Mouse (Mus musculus): ENCODE data around the gene Rel.

Gene Rel

DNA sequence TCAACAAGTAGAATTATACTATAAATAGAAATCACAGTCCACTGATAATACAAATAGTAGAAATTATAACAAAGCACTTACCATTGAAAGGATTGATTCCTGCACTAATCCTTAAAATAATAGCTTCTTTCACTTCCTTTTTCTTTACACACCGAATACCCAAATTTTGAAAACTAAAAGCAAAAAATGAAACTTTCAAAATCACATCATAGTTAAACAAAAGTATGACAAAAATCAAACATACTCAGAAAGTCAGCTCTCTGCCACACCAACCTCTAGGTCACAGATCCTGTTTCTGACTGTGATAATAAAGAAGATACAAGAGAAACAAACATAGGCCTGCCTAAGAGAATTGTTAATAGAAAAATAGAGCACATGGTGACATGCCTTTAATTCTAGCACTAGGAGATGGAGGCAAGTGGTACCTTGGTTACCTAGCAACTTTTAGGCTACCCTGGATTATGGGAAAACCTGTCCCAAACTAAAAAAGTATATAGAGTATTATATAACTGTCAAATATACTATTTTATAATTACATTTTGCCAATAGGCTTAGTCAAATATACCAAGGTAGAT is 17.5 kb downstream of the Rel start:
- intact Hi-C loops (cut with DNase I) = no loop called here

DNA sequence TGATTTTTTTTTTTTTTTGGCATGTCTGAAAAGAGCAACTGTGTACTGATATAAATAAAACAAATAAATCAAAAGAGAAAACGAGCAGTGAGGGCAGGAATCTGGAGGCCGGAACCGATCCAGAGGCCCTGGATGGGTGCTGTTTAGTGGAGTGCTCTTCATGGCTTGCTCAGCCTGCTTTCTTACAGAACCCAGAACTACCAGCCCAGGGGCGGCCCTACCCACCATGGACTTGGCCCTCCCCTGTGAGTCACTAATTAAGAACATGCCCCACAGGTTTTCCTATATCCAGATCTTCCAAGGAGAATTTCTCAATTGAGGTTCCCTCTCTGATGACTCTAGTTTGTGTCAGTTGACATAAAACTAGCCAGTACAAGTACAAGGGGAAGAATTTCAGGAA is 24.7 kb downstream of the Rel start:
- intact Hi-C loops (cut with DNase I) = no loop called here

- intact Hi-C loops (cut with DNase I) = no loop called here
Measured at GRCm38 (mm10) chr11:23744352-23744751, 26.4 kb downstream of the Rel start.

- intact Hi-C loops (cut with DNase I) = no loop called here
Measured at GRCm38 (mm10) chr11:23741386-23741785, 29.4 kb downstream of the Rel start.

- intact Hi-C loops (cut with DNase I) = no loop called here
Measured at GRCm38 (mm10) chr11:23740895-23741294, 29.9 kb downstream of the Rel start.

- intact Hi-C loops (cut with DNase I) = no loop called here
Measured at GRCm38 (mm10) chr11:23735820-23736470, 34.8 kb downstream of the Rel start.

GRCm38 (mm10) chr11:23734749-23735286 is 36.0 kb downstream of the Rel start:
- intact Hi-C loops (cut with DNase I) = no loop called here

DNA sequence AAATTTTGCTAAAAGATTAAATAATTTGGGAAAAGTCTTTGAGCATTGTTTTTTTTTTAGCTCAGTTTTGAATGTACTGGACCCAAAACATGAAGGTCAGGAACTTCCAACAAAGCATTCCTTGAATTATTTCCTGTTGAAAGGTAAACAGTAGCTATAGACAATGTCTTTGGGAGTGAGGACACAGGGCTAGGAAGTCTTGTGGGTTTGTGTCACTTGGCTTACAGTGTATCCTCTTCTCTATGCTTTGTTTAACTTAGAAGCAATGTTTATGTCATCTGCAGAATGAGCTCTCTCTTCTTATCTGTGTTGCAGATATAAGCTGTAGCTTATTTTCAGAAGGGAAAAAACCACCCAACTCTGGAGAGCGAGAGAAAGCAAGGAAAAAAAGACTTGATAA is 37.9 kb downstream of the Rel start:
- intact Hi-C loops (cut with DNase I) = no loop called here

GRCm38 (mm10) chr11:23730120-23730519 is 40.6 kb downstream of the Rel start:
- intact Hi-C loops (cut with DNase I) = no loop called here

DNA sequence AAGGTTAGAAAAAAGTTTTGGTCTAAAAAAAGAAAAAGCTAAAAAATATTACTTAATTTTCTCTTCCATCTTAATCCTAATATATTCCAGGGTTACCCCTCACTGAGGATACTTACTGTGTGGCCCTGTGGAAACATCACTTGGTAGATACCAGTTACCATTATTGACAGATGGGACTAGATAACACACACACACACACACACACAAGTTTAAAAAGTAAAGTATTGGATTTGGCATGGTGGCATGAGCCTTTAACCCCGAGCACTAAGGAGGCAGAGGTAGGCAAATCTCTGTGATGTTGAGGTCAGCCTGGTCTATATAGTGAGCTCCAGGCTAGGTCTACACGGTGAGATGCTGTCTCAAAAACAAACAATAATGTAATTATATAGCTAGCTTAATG is 42.6 kb downstream of the Rel start:
- intact Hi-C loops (cut with DNase I) = no loop called here

DNA sequence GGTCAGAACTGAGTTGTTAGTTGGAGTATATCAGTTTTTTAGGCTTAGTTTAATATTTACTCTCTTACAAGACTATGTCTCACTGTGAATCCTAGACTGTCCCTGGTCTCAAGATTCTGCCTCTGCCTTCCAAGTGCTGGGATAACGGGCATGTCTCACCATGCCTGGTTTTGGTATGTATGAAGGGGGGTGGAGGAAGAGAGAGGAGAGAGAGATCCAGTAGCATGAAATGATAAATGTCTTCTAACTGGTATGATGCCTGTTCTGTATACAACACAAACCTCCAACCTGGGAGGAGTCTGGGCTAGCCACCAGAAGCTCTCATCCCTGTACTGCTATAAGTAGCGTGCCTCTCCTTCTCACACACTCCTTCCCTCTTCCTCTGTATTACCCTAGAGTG is 44.3 kb downstream of the Rel start:
- intact Hi-C loops (cut with DNase I) = no loop called here

DNA sequence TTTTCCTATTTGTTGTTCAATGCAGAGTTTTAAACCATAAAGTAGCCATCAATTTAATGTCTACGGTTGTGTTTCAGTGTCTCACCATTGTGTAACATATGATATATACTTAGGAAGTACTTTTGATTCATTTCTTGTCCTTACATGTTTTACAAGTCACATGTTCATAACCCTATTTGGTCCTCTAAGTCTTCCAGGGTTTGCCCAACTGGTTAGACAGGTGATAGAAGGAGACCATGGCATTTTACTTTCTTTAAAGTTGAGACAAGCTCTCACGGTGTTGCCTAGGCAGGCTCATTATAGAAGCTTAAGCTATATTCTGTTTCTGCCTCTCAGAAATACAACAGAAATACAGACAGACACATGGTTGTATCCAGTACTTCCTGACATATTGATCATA is 44.9 kb downstream of the Rel start:
- intact Hi-C loops (cut with DNase I) = no loop called here

DNA sequence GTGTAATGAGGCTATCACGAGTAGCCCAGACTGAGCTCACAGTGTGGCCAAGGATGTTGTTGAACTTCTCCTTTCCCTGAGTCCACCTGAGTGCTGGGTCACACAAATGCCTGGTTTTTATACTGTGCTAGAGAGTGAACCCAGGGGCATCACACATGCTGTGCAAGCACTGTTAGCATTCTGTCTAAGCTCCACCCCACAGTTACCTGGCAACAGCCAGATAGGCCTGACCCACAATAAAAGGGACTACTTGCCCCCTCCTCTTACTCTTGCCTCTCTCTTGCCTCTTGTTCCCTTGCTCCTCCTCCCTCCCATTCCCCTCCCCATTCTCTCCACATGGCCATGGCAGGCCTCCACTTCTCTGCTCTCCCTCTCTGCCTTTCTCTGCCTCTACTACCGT is 48.4 kb downstream of the Rel start:
- intact Hi-C loops (cut with DNase I) = no loop called here

- intact Hi-C loops (cut with DNase I) = no loop called here
Measured at GRCm38 (mm10) chr11:23719825-23720224, 50.9 kb downstream of the Rel start.

DNA sequence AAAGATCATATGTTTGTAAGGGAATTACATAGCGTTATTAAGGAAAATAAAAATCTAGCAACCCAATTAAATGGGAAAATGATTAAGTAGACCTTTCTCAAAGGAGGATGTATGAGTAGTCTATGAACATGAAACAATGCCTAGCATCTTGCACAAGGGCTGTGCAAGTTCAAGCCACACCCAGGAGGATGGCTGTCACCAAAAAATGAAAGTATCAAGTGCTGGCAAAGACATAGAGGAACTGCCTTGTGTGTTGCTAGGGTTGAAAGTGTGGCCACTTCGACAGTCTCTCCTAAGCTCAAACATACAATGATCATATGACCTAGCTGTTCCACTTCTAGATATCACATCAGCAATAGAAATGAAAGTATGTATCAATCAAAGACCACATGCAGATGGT is 51.9 kb downstream of the Rel start:
- intact Hi-C loops (cut with DNase I) = no loop called here

DNA sequence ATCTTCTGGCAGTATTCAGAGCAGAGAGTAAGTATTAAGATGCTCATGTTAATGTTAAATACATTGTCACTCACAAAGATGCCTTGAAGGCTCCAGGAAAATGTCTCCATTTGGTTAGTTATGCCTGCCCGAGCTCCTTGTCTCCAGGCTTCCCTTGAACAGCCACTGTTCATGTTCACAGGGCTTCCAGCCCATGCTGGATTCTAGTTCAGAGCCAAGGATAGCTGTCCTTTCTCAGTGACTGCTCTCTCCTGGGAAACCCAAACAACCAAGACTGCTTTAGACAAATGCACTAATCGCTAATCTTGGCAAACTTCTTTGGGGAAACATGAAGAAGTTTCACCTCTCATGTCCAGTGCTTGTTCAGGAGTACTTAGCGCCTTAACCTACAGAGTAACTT is 58.5 kb downstream of the Rel start:
- intact Hi-C loops (cut with DNase I) = no loop called here

- intact Hi-C loops (cut with DNase I) = no loop called here
Measured at GRCm38 (mm10) chr11:23704604-23705294, 66.0 kb downstream of the Rel start.

DNA sequence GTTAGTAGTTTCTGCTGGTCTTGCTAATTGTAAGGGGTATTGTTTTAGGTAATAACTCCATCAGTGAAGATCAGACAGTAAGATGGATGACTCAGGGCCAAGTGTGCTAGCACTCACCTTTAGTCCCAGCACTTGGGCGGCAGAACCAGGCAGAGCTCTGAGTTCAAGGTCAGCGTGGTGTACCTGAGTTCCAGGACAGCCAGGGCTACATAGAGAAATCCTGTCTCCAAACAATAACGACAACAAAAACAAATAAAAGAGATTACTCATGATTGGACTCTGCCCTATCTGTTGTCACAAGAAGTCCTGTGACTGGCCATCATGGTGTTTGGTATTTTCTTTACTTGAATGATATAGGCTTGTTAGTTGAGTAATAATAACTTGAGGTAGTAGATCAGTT is 68.9 kb downstream of the Rel start:
- intact Hi-C loops (cut with DNase I) = no loop called here

DNA sequence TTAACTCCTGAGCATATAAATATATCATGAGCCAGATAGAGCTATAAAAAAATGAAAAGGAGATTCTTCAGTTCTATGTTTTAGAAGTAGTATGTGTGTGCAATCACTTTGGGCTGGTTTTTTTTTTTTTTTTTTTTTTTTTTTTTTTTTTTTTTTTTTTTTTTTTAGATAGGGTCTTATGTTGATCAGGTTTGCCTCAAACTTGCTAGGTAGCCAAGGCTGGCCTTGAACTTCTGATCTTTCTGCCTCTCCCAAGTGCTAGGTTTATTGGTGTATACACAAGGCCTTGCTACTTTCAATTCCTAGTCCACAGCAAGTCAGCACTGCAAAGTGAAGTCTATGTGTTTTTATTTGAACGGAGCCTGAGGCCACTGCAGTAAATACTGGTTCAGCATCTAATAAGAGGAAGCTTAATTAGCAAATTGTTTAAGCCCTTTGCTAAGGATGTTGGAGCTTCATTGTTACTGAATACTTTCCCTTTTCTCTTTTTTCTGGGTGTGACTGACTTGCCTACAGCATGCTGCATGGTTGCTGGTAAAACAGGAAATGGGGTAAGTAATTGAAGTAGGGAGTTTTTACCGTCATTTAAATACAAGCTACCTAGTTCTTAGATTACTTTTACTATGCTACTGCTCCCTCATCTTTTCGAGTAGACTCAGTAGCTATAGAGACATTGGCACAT is 71.2 kb downstream of the Rel start:
- intact Hi-C loops (cut with DNase I) = loop anchor here (1.0 kb wide), 1 partner anchor 14 kb away; no protein-coding TSS in a partner anchor

- intact Hi-C loops (cut with DNase I) = no loop called here
Measured at GRCm38 (mm10) chr11:23698526-23698925, 72.2 kb downstream of the Rel start.

- intact Hi-C loops (cut with DNase I) = no loop called here
Measured at GRCm38 (mm10) chr11:23695847-23696246, 74.9 kb downstream of the Rel start.

GRCm38 (mm10) chr11:23693286-23693685 is 77.5 kb downstream of the Rel start:
- intact Hi-C loops (cut with DNase I) = no loop called here

All from adrenal gland (tissue).